Mouse (Mus musculus) heart, embryonic 16.5 days (tissue): ENCODE measurements around the gene Plxnc1. TPM values are rescaled to one million over a fixed set of nuclear protein-coding genes. Genes with fewer than 3 reads are reported as not detected.
A peak's percentile ranks its signal among the peaks of the same experiment; 100 is the strongest.

Source experiments
- ATAC-seq: fragments of 200-750 bp; cut with Nextera tagmentation; replicated peaks from 2 replicates; pipeline ENCODE4 v1.8.0; 2017; ENCODE audit warnings: moderate number of reproducible peaks; ENCODE audit not compliant: insufficient read depth, low FRiP score; ENCODE audit errors: extremely low read depth
- H3K27ac ChIP-seq: fragments of 300-500 bp; sonication (generic); 2 replicates; pipeline ENCODE4 v1.5.1; 2014; ENCODE audit warnings: mild to moderate bottlenecking, low read length, control low read depth, moderate library complexity
- H3K27me3 ChIP-seq: fragments of 300-500 bp; sonication (generic); 2 replicates; pipeline ENCODE4 v1.6.1; 2014; ENCODE audit warnings: low read length, mixed read lengths; ENCODE audit not compliant: control insufficient read depth, insufficient read depth
- H3K36me3 ChIP-seq: fragments of 300-500 bp; sonication (generic); 2 replicates; pipeline ENCODE4 v1.6.1; 2014; ENCODE audit not compliant: control insufficient read depth, insufficient read depth
- H3K4me1 ChIP-seq: fragments of 300-500 bp; sonication (generic); 2 replicates; pipeline ENCODE4 v1.6.1; 2014; ENCODE audit warnings: low read length, mixed read lengths; ENCODE audit not compliant: control insufficient read depth, insufficient read depth
- H3K4me2 ChIP-seq: fragments of 300-500 bp; sonication (generic); 2 replicates; pipeline ENCODE4 v1.6.1; 2014; ENCODE audit warnings: low read depth, mild to moderate bottlenecking, control low read depth, low read length
- H3K4me3 ChIP-seq: fragments of 300-500 bp; sonication (generic); 2 replicates; pipeline ENCODE4 v1.5.1; 2014; ENCODE audit warnings: mild to moderate bottlenecking, control low read depth, low read length
- H3K9ac ChIP-seq: fragments of 300-500 bp; sonication (generic); 2 replicates; pipeline ENCODE4 v1.6.1; 2014; ENCODE audit warnings: low read length, control low read depth
- H3K9me3 ChIP-seq: fragments of 300-500 bp; sonication (generic); replicated peaks from 2 replicates; pipeline ENCODE4 v1.6.1; 2016; ENCODE audit warnings: low read length; ENCODE audit not compliant: control insufficient read depth
- WGBS: fragments of 180-500 bp; shearing (Covaris S2); extraction: QIAGEN DNeasy Blood & Tissue Kit; methylation state at CpG from one replicate; pipeline ENCODE4 v1.1.7; 2014; 5-methylcytosine and 5-hydroxymethylcytosine counted together
- polyA plus RNA-seq: library from polyadenylated mRNA; unstranded; fragments of >200 nt; fragmentation: Nextera tagmentation; extraction: Ambion mirVana; gene quantifications from 2 replicates; pipeline ENCODE4 v1.2.1, GENCODE M21; 2015

The Plxnc1 gene
- polyA plus RNA-seq, 1 experiment from 2014 or later: 2.0 TPM

DNA sequence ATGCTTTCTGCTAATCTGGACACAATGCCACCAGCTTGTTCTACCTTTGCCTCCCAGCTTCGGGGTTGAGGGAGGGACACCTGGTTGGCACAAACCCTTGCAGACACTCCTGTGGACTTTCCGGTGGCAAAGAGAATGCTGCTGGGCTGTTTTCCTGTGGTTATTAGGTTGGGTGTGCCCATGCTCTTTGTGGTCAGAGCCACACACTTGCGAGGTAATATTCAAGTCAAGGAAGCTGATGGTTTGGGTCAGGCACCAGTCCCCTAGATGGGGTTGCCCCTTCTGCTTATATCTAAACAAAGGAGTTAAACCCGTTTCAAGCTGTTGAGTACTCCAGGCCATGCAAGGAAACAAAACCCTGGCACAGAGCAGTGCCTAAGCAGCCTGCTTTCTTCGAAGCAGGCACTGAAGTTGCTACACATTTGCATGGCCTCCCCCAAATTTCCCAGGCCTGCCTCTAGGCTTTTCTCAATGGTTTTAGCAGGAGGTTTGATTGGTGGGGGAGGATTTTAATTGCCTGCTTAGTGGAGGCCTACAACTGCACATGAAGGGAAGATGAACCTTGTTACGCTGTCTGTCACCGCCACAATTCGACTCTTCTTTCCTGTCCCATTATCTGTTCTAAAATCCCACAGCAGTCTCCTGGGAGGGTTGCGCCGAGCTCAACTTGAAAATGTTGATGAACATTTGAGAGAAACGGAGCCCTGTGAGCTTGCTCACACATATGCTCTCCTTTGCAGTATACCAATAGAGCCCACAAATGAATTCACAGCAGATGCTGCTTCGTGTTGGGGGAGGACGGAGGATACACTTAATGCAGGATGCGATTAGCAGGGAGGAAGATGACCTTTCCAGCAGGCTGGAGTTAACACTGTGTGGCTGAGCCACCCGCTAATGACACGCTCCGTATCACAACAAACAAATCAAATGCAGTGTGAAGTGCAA is 132.5 kb downstream of the Plxnc1 start:
- no peak overlapping the region for H3K4me2 ChIP-seq
- ATAC-seq: no peak
- no peaks in the 10 kb centered on the region for H3K36me3 ChIP-seq
- H3K27me3 ChIP-seq: no peaks in the 10 kb centered on the region
- 72% methylated on average over 17 of the region's 17 CpGs for WGBS
- H3K9me3 ChIP-seq: no peaks in the 10 kb centered on the region
- H3K4me3 ChIP-seq: no peak overlapping the region
- H3K9ac ChIP-seq: no peak overlapping the region
- H3K27ac ChIP-seq: no peak overlapping the region
- no peaks in the 10 kb centered on the region for H3K4me1 ChIP-seq

DNA sequence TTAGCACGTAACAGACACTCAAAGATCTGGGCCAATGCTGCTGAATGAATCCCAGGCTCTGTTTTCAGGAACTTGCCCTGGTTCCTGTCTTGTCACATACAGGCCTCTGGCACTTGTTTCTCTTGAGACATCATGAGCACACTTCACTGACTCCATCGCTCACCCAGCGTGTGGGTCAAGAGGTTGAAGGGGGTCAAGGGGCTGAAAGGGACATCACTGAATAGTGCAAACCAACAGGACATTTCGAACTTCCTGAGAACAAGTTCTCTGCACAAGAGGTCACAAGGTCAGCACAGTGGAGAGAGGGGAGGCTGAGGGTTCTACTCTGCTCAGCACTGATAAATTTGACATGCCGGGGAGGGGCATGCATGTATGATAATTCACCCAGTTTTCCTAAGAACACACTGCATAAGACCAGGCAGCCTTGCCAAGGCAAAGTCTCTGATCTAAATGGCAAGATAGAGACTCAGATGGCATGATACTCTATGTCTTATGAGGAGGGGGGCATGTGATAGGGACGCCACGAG is 134.6 kb downstream of the Plxnc1 start:
- no peak for ATAC-seq
- no peaks in the 10 kb centered on the region for H3K36me3 ChIP-seq
- H3K27me3 ChIP-seq: no peaks in the 10 kb centered on the region
- H3K27ac ChIP-seq: no peak overlapping the region
- H3K4me2 ChIP-seq: no peak overlapping the region
- H3K4me3 ChIP-seq: no peak overlapping the region
- no peak overlapping the region for H3K9ac ChIP-seq
- no peaks in the 10 kb centered on the region for H3K9me3 ChIP-seq
- WGBS: 55% methylated on average over 7 of the region's 7 CpGs
- no peaks in the 10 kb centered on the region for H3K4me1 ChIP-seq

DNA sequence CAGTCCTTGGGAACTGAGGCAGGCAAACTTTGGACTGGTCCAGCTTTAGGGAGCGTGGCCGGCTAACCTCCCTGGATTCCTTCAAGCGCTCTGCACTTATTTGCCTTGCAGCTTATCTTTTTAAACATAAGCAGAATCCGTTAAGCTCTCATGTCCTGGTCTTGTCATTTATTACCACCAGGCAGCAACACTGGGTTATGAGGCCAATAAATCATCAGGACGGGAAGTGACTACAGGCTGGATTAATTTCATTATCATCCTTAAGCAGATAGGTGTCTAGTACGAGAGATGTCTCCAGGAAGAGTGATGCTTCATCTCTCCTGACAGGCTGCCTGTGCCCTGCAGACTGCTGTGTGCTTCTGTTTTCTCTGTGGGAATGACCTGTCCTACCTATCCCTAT is 136.4 kb downstream of the Plxnc1 start:
- Histone ChIP-seq H3K4me2 (no peak overlapping the region), H3K27me3 (no peaks in the 10 kb centered on the region), H3K36me3 (no peaks in the 10 kb centered on the region), H3K4me3 (no peak overlapping the region), H3K4me1 (peaks cover 7% of the 10 kb centered on the region; the same call in 1 of the 2 replicates), H3K27ac (no peak overlapping the region), H3K9ac (no peak overlapping the region), H3K9me3 (no peaks in the 10 kb centered on the region)
- ATAC-seq: no peak
- WGBS: 66% methylated on average over 6 of the region's 6 CpGs

DNA sequence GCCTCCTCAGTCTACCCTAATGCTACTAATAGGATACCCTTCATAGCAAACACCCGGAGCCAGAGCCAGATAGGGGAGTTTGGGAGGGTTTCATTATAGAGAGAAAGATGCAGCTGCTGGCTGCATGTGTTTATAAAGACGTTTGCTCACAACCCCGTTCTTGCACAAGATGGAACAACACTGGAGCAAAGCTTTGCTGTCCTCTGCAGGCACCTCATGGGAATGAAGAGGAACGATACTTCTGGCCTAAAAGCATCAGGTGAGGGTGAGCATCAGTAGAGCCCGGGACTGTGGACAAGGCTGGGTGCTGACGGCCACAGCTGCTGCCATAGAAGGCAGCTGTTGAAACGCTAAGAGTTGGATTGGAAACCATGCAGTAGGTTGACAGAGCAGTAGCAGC is 137.3 kb downstream of the Plxnc1 start:
- Histone ChIP-seq H3K36me3 (no peaks in the 10 kb centered on the region), H3K4me3 (no peak overlapping the region), H3K9ac (no peak overlapping the region), H3K4me1 (peaks cover 7% of the 10 kb centered on the region; the same call in 1 of the 2 replicates), H3K27me3 (no peaks in the 10 kb centered on the region), H3K9me3 (no peaks in the 10 kb centered on the region), H3K4me2 (no peak overlapping the region), H3K27ac (no peak overlapping the region)
- WGBS: 64% methylated on average over 7 of the region's 7 CpGs
- ATAC-seq: no peak

DNA sequence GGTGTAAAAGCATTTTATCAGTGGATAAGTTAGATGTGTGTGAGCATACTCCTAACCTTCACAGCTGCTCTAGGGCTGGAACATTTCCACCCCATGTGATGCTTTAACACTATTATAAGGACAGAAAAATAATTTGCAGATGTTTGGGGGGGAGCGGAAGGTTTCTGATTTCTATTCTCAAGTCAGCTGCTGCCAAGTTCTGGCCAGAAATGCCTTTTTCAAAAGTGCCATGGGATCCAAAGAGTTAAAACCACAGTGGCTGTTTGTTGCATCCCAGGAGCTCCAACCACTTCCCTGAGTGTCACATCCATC is 139.8 kb downstream of the Plxnc1 start:
- no peak for ATAC-seq
- H3K27ac ChIP-seq: no peak overlapping the region
- 74% methylated on average over 1 of the region's 1 CpGs for WGBS
- H3K4me1 ChIP-seq: peaks cover 7% of the 10 kb centered on the region; the same call in 1 of the 2 replicates
- H3K4me2 ChIP-seq: no peak overlapping the region
- H3K9ac ChIP-seq: no peak overlapping the region
- no peak overlapping the region for H3K4me3 ChIP-seq
- no peaks in the 10 kb centered on the region for H3K36me3 ChIP-seq
- no peaks in the 10 kb centered on the region for H3K27me3 ChIP-seq
- H3K9me3 ChIP-seq: no peaks in the 10 kb centered on the region

DNA sequence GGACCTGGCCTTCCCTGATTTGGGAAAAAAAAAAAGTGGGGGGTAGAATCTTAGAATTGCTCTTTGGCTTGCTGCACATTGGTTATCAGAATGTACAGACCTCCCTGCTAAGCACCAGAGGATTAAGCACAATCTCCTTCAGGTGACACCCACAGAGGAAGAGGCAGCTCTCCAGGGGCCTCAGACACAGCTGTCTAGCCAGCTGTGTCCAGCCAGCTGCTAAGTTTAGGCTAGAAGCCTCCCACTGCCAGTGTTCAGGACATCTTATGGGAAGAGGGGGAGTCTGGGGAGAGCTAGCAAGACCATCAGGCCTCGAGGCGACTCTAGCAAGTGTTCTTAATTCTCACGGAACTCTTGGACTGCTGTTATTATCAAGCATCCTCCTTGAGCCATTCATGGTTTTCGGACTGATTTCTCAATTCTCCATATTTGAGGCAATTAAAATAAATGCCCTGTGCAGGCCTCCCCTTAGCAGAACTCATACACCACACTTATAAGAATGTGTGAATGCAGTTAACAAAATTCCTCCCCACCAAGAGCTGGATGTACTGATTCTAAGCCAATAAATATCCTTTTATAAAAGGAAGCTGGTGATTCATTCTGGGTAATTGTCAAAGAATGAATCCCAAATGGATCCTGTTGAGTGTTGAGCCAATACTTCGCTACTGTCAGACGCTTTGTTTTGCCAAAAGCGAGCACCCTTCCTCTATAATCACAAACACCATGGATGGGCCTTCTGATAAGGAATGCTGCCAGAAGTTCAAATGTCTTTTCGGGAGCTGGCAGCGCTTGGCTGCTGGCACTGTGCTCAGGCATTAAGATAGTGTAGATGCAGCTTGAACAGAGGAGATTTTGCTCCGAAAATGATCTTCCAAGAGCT is 140.4 kb downstream of the Plxnc1 start:
- Histone ChIP-seq H3K4me2 (no peak overlapping the region), H3K36me3 (no peaks in the 10 kb centered on the region), H3K9ac (no peak overlapping the region), H3K4me1 (peaks cover 10% of the 10 kb centered on the region), H3K4me3 (no peak overlapping the region), H3K9me3 (no peaks in the 10 kb centered on the region), H3K27me3 (no peaks in the 10 kb centered on the region), H3K27ac (0 out of 2 replicates have a peak overlapping the region, but pooled peaks have one; percentile 15)
- 53% methylated on average over 10 of the region's 10 CpGs for WGBS
- ATAC-seq: no peak

DNA sequence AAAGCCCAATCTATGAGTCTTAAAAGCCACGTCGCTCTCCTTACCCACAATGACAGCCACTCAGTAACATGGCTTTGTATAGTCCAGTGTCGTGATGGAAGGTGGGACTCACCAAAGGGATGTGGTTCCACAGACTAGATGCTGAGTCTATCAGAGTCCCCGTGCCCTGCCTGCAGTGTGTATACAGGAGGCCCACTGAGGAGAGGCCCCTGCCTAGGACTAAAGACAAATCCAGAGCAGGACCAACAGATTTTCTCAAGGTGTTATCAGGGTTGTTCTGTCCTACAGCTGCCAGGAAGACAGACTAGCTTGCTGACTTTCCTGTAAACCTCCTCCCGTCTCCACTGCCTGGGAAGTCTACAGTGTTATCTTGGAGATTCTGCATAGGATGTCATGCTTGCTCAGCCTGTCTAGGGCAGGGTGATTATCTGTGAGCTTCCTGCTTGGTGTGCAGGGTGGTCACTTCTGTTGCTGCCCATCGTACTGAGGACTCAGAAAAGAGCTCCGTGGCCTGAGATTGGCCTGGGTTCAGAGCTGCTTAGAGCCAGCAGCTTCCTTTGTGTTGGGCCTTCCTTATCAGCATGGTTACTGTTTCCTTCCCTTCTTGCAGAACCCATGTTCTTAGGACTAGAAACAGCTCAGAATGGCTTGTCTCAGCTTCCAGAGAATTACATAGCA is 143.8 kb downstream of the Plxnc1 start:
- peaks cover 14% of the 10 kb centered on the region for H3K4me1 ChIP-seq
- H3K27ac ChIP-seq: no peak overlapping the region
- WGBS: 59% methylated on average over 7 of the region's 7 CpGs
- H3K36me3 ChIP-seq: no peaks in the 10 kb centered on the region
- no peak overlapping the region for H3K9ac ChIP-seq
- no peaks in the 10 kb centered on the region for H3K9me3 ChIP-seq
- no peak overlapping the region for H3K4me3 ChIP-seq
- H3K27me3 ChIP-seq: no peaks in the 10 kb centered on the region
- peak; percentile 63 for ATAC-seq
- H3K4me2 ChIP-seq: no peak overlapping the region

DNA sequence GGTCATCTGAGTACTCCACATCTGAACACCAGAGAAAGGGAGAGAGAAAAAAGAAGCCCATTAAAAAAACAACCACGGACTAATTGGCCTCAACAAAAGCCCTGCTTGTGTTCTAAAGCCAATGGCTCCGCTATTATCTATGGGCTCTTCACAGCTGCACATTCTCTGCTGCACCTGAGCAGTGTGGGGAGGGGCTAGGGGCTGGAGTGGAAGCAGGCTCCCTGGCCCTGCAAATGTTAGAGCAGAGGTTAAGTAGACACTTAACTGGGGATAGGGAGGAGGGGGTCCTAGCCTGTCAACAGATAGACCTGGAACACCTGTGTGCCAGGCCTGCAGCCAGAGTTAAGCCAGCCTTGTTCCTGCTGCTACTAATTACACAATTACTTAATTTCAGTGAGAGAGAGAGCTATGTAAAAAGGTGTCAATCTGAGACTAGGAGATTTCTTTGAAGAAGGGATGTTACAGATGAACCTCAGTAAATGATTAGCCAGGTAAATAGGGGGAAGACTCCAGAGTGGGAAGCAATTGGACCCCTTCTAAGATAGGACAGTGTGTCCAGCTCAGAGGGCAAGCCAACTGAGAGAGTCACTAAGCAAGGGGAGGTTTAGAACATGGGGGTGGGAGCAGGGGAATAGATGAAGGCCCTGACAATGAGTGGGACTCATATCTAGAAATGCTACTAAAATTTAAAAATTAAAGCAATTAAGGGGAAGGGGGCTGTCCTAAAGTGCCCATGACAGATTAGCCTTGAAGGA is 145.0 kb downstream of the Plxnc1 start:
- Histone ChIP-seq H3K4me3 (no peak overlapping the region), H3K9ac (no peak overlapping the region), H3K27ac (no peak overlapping the region), H3K36me3 (no peaks in the 10 kb centered on the region), H3K27me3 (no peaks in the 10 kb centered on the region), H3K4me2 (no peak overlapping the region), H3K9me3 (no peaks in the 10 kb centered on the region), H3K4me1 (peaks cover 12% of the 10 kb centered on the region)
- 45% methylated on average over 2 of the region's 2 CpGs for WGBS
- ATAC-seq: no peak
